Mouse (Mus musculus): ENCODE results near the gene Satb1. TPM values are rescaled to one million over a fixed set of nuclear protein-coding genes. Genes with fewer than 3 reads are reported as not detected.

The Satb1 gene
- total and polyA plus RNA-seq, 3 experiments = not detected

- in situ Hi-C loops (cut with MboI; ENCODE audit: low pct_ligation_motif_present, low pct_unique_long_range_greater_than_20kb, low sequenced_read_pairs) (no loop called here), dilution Hi-C loops (cut with MboI; ENCODE audit: extremely low pct_ligation_motif_present, extremely low pct_unique_long_range_greater_than_20kb, low sequenced_read_pairs) (no loop called here)
- Histone ChIP-seq H3K36me3 (replicated peaks in 1 of 2; ENCODE audit: control insufficient read depth in 1 of 2, insufficient read depth in 1 of 2, low read length in 1 of 2) (no peaks in the 10 kb centered on the region), H3K4me2 (ENCODE audit: insufficient read depth, low read depth, poor library complexity, severe bottlenecking) (no peak overlapping the region), H3K79me2 (replicated peaks; ENCODE audit: control insufficient read depth, extremely low read depth, insufficient read depth, poor library complexity, severe bottlenecking) (no peaks in the 10 kb centered on the region), H3K9me3 (replicated peaks; ENCODE audit: low read length) (peaks cover 7% of the 10 kb centered on the region), H3K4me3 (replicated peaks in 1 of 3; ENCODE audit: low read depth in 2 of 3, low read length in 2 of 3, poor library complexity in 1 of 3) (no peak overlapping the region), H3K9ac (ENCODE audit: insufficient read depth, low read depth) (no peak overlapping the region), H3K4me1 (ENCODE audit: control insufficient read depth in 1 of 2, insufficient read depth in 2 of 2) (no peaks in the 10 kb centered on the region), H3K27ac (ENCODE audit: insufficient read depth, low read depth) (no peak overlapping the region), H3K27me3 (replicated peaks) (no peaks in the 10 kb centered on the region)
- TF ChIP-seq MYC (IDR thresholded peaks at IDR 0.05; ENCODE audit: low read depth, low read length) (no peak), RAD21 (IDR thresholded peaks at IDR 0.05; ENCODE audit: low read depth, low read length) (no peak), IRF4 (IDR thresholded peaks at IDR 0.05; ENCODE audit: low read depth, low read length) (no peak), HCFC1 (IDR thresholded peaks at IDR 0.05; ENCODE audit: low read depth, low read length) (no peak), CHD2 (IDR thresholded peaks at IDR 0.05; ENCODE audit: low read length) (no peak), ELF1 (IDR thresholded peaks at IDR 0.05; ENCODE audit: low read depth, low read length) (no peak), USF1 (IDR thresholded peaks at IDR 0.05; ENCODE audit: low read depth, low read length) (no peak), RCOR1 (conservative IDR thresholded peaks at IDR 0.05; ENCODE audit: low read depth, low read length) (no peak), E2F4 (IDR thresholded peaks at IDR 0.05; ENCODE audit: insufficient replicate concordance, low read depth, low read length) (no peak), NRF1 (IDR thresholded peaks at IDR 0.05; ENCODE audit: low read depth, low read length) (no peak), JUN (IDR thresholded peaks at IDR 0.05; ENCODE audit: insufficient read depth, low read depth, low read length) (no peak), ZKSCAN1 (IDR thresholded peaks at IDR 0.05; ENCODE audit: borderline replicate concordance, low read depth, low read length) (no peak), POLR2AphosphoS2 (IDR thresholded peaks at IDR 0.05; ENCODE audit: low read depth, low read length) (no peak), ETS1 (conservative IDR thresholded peaks at IDR 0.05; ENCODE audit: low read depth, low read length) (no peak), ZNF384 (IDR thresholded peaks at IDR 0.05; ENCODE audit: low read depth, low read length) (no peak), GABPA (IDR thresholded peaks at IDR 0.05; ENCODE audit: insufficient replicate concordance, low read depth, low read length) (no peak), MAX (IDR thresholded peaks at IDR 0.05; ENCODE audit: low read length) (no peak)
- DNase-seq (ENCODE audit: extremely low read depth) = no peak
These were observed 20.7 kb downstream of the Satb1 start for GRCm38 (mm10) chr17:51812261-51812941.

- no peak overlapping the region for H3K4me3 ChIP-seq (replicated peaks in 1 of 3; ENCODE audit: low read depth in 2 of 3, low read length in 2 of 3, poor library complexity in 1 of 3)
- H3K4me1 ChIP-seq (ENCODE audit: control insufficient read depth in 1 of 2, insufficient read depth in 2 of 2) = no peaks in the 10 kb centered on the region
- in situ Hi-C loops (cut with MboI; ENCODE audit: low pct_ligation_motif_present, low pct_unique_long_range_greater_than_20kb, low sequenced_read_pairs) = no loop called here
- no peak overlapping the region for H3K27ac ChIP-seq (ENCODE audit: insufficient read depth, low read depth)
- no peaks in the 10 kb centered on the region for H3K79me2 ChIP-seq (replicated peaks; ENCODE audit: control insufficient read depth, extremely low read depth, insufficient read depth, poor library complexity, severe bottlenecking)
- TF ChIP-seq E2F4 (IDR thresholded peaks at IDR 0.05; ENCODE audit: insufficient replicate concordance, low read depth, low read length) = no peak
- no peak for TF ChIP-seq MYC (IDR thresholded peaks at IDR 0.05; ENCODE audit: low read depth, low read length)
- TF ChIP-seq NRF1 (IDR thresholded peaks at IDR 0.05; ENCODE audit: low read depth, low read length) = no peak
- no peak for TF ChIP-seq KAT2A (IDR thresholded peaks at IDR 0.05; ENCODE audit: insufficient replicate concordance, low read length)
- no peak for TF ChIP-seq SIN3A (IDR thresholded peaks at IDR 0.05; ENCODE audit: low read length)
- TF ChIP-seq RCOR1 (conservative IDR thresholded peaks at IDR 0.05; ENCODE audit: low read depth, low read length) = no peak
- dilution Hi-C loops (cut with MboI; ENCODE audit: extremely low pct_ligation_motif_present, extremely low pct_unique_long_range_greater_than_20kb, low sequenced_read_pairs) = no loop called here
- no peak overlapping the region for H3K4me2 ChIP-seq (ENCODE audit: insufficient read depth, low read depth, poor library complexity, severe bottlenecking)
- no peaks in the 10 kb centered on the region for H3K36me3 ChIP-seq (replicated peaks in 1 of 2; ENCODE audit: control insufficient read depth in 1 of 2, insufficient read depth in 1 of 2, low read length in 1 of 2)
- H3K9ac ChIP-seq (ENCODE audit: insufficient read depth, low read depth) = no peak overlapping the region
- DNase-seq (ENCODE audit: extremely low read depth) = no peak
- H3K9me3 ChIP-seq (replicated peaks; ENCODE audit: low read length) = peaks cover 7% of the 10 kb centered on the region
- H3K27me3 ChIP-seq (replicated peaks) = no peaks in the 10 kb centered on the region
These were observed 21.2 kb downstream of the Satb1 start for GRCm38 (mm10) chr17:51811911-51812260.

All from CH12.LX (cell line).